Mouse (Mus musculus) embryonic fibroblast, embryonic 13.5 days (primary cell): ENCODE measurements around the gene Gpr50. TPM values are rescaled to one million over a fixed set of nuclear protein-coding genes. Genes with fewer than 3 reads are reported as not detected.

Source experiments
- H3K27ac ChIP-seq: 2 replicates; pipeline ENCODE4 v1.5.1; 2012; ENCODE audit warnings: low read length, control low read depth, inconsistent platforms; ENCODE audit not compliant: insufficient read depth
- H3K4me1 ChIP-seq: 2 replicates; pipeline ENCODE4 v1.6.1; 2011; ENCODE audit warnings: low read length; ENCODE audit not compliant: control insufficient read depth, insufficient read depth
- H3K4me3 ChIP-seq: 2 replicates; pipeline ENCODE4 v1.5.1; 2011; ENCODE audit warnings: mild to moderate bottlenecking, control low read depth, low read length; ENCODE audit not compliant: insufficient read depth
- CTCF ChIP-seq: IDR thresholded peaks from 2 replicates; pipeline ENCODE4 v1.5.1; 2011; ENCODE audit warnings: mild to moderate bottlenecking, control low read depth, low read length, moderate library complexity, borderline replicate concordance; ENCODE audit not compliant: insufficient read depth
- POLR2A ChIP-seq: IDR thresholded peaks from 2 replicates; pipeline ENCODE4 v1.6.1; 2011; ENCODE audit warnings: low read depth, mild to moderate bottlenecking, control low read depth, low read length, moderate library complexity
- polyA plus RNA-seq: library from polyadenylated mRNA; stranded (reverse); fragments of >200 nt; gene quantifications from 2 replicates; pipeline ENCODE4 v1.2.4, GENCODE M21; 2011; ENCODE audit warnings: low read depth; ENCODE audit not compliant: missing spikeins, insufficient read length

Gene Gpr50
- polyA plus RNA-seq, 1 experiment: not detected

GRCm38 (mm10) chrX:71663871-71664687 lies 612 bp downstream of the Gpr50 start:
- peak overlapping the region; percentile 32; the same call in 1 of the 2 replicates for H3K4me3 ChIP-seq
- H3K27ac ChIP-seq: no peak overlapping the region
- no peaks in the 10 kb centered on the region for H3K4me1 ChIP-seq
- TF ChIP-seq POLR2A (no peak), CTCF (no peak)

- Histone ChIP-seq H3K4me3 (peak overlapping the region; percentile 32; the same call in 1 of the 2 replicates), H3K27ac (no peak overlapping the region), H3K4me1 (no peaks in the 10 kb centered on the region)
- TF ChIP-seq POLR2A (no peak), CTCF (no peak)
These were observed 1.2 kb downstream of the Gpr50 start for GRCm38 (mm10) chrX:71664688-71665026.

DNA sequence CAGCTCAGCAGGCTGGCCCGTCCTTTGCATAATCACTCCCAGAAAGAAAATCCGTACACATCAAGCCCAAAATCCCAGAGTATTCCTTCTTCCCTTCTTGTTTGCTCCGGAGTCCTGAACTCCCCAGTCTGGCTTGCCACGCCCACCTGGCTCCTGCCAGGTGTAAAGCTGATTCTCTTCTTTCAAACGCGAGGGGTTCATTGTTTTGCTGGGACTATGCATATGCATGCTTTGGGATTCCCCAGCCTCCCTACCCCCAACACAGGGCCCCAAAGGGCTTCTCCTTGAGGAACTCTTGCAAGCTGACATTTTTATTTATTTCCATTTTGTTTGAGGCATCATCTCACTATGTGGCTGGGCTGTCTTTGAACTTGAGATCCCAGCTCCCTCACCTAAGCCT lies 6.8 kb downstream of the Gpr50 start:
- TF ChIP-seq CTCF (no peak), POLR2A (no peak)
- Histone ChIP-seq H3K27ac (no peak overlapping the region), H3K4me1 (no peaks in the 10 kb centered on the region), H3K4me3 (no peak overlapping the region)

- no peak overlapping the region for H3K4me3 ChIP-seq
- TF ChIP-seq CTCF (no peak), POLR2A (no peak)
- H3K27ac ChIP-seq: no peak overlapping the region
- H3K4me1 ChIP-seq: no peaks in the 10 kb centered on the region
These were observed 37.5 kb downstream of the Gpr50 start for GRCm38 (mm10) chrX:71700817-71701469.

Other genes starting within 250 kb of the Gpr50 start
- gene Cd99l2, start 170.8 kb upstream of the Gpr50 start, polyA plus RNA-seq: 38.6 and 39.5 TPM in 2 replicates
- 32.0 and 57.0 TPM in 2 replicates for gene Hmgb3, start 107.7 kb upstream of the Gpr50 start, polyA plus RNA-seq
- 55.5 and 61.8 TPM in 2 replicates for gene Vma21, start 152.3 kb downstream of the Gpr50 start, polyA plus RNA-seq